Mouse (Mus musculus): ENCODE data around the gene Phb2.

GRCm38 (mm10) chr6:124724472-124724871 is 12.3 kb downstream of the Phb2 start:
- TF ChIP-seq TAL1 (conservative IDR thresholded peaks at IDR 0.05; ENCODE audit: low read depth, low read length) (no peak), CTCF (IDR thresholded peaks at IDR 0.05; ENCODE audit: low read depth, low read length) (no peak), GATA1 (IDR thresholded peaks at IDR 0.05; ENCODE audit: borderline replicate concordance, low read length) (no peak)
